Mouse (Mus musculus): ENCODE results near the gene Tmem132d. TPM values are rescaled to one million over a fixed set of nuclear protein-coding genes. Genes with fewer than 3 reads are reported as not detected.
"Not testable (repeated sequence)": the region's sequence is repeated elsewhere in the genome, so short reads cannot be mapped to it uniquely, and the experiment has no call there.

Gene Tmem132d
- polyA plus RNA-seq, 1 experiment = not detected

- no peak overlapping the region for H3K27ac ChIP-seq (ENCODE audit: insufficient read depth, low read length)
- no peak overlapping the region for H3K4me3 ChIP-seq (ENCODE audit: insufficient read depth, low read length)
- no peak for TF ChIP-seq CTCF (IDR thresholded peaks at IDR 0.05; ENCODE audit: borderline replicate concordance, insufficient read depth, low read length)
- no peak for TF ChIP-seq POLR2A (IDR thresholded peaks at IDR 0.05; ENCODE audit: low read depth, low read length)
- no peaks in the 10 kb centered on the region for H3K4me1 ChIP-seq (ENCODE audit: control insufficient read depth, insufficient read depth, low read length)
Measured at GRCm38 (mm10) chr5:127965700-127966099, 467.2 kb downstream of the Tmem132d start.

- H3K4me1 ChIP-seq (ENCODE audit: control insufficient read depth, insufficient read depth, low read length) = no peaks in the 10 kb centered on the region
- H3K27ac ChIP-seq (ENCODE audit: insufficient read depth, low read length) = no peak overlapping the region
- TF ChIP-seq CTCF (IDR thresholded peaks at IDR 0.05; ENCODE audit: borderline replicate concordance, insufficient read depth, low read length) = no peak
- TF ChIP-seq POLR2A (IDR thresholded peaks at IDR 0.05; ENCODE audit: low read depth, low read length) = no peak
- no peak overlapping the region for H3K4me3 ChIP-seq (ENCODE audit: insufficient read depth, low read length)
Measured at GRCm38 (mm10) chr5:127962656-127963055, 470.2 kb downstream of the Tmem132d start.

GRCm38 (mm10) chr5:127956511-127957097 lies 476.3 kb downstream of the Tmem132d start:
- Histone ChIP-seq H3K4me1 (ENCODE audit: control insufficient read depth, insufficient read depth, low read length) (no peaks in the 10 kb centered on the region), H3K27ac (ENCODE audit: insufficient read depth, low read length) (no peak overlapping the region), H3K4me3 (ENCODE audit: insufficient read depth, low read length) (no peak overlapping the region)
- no peak for TF ChIP-seq POLR2A (IDR thresholded peaks at IDR 0.05; ENCODE audit: low read depth, low read length)
- no peak for TF ChIP-seq CTCF (IDR thresholded peaks at IDR 0.05; ENCODE audit: borderline replicate concordance, insufficient read depth, low read length)

- no peak overlapping the region for H3K4me3 ChIP-seq (ENCODE audit: insufficient read depth, low read length)
- no peaks in the 10 kb centered on the region for H3K4me1 ChIP-seq (ENCODE audit: control insufficient read depth, insufficient read depth, low read length)
- TF ChIP-seq CTCF (IDR thresholded peaks at IDR 0.05; ENCODE audit: borderline replicate concordance, insufficient read depth, low read length) (no peak), POLR2A (IDR thresholded peaks at IDR 0.05; ENCODE audit: low read depth, low read length) (no peak)
- no peak overlapping the region for H3K27ac ChIP-seq (ENCODE audit: insufficient read depth, low read length)
Measured at GRCm38 (mm10) chr5:127954231-127954790, 478.6 kb downstream of the Tmem132d start.

GRCm38 (mm10) chr5:127952800-127953199 lies 480.1 kb downstream of the Tmem132d start:
- Histone ChIP-seq H3K27ac (ENCODE audit: insufficient read depth, low read length) (no peak overlapping the region), H3K4me3 (ENCODE audit: insufficient read depth, low read length) (no peak overlapping the region), H3K4me1 (ENCODE audit: control insufficient read depth, insufficient read depth, low read length) (no peaks in the 10 kb centered on the region)
- TF ChIP-seq CTCF (IDR thresholded peaks at IDR 0.05; ENCODE audit: borderline replicate concordance, insufficient read depth, low read length) = no peak
- no peak for TF ChIP-seq POLR2A (IDR thresholded peaks at IDR 0.05; ENCODE audit: low read depth, low read length)

GRCm38 (mm10) chr5:127950574-127950973 lies 482.3 kb downstream of the Tmem132d start:
- Histone ChIP-seq H3K27ac (ENCODE audit: insufficient read depth, low read length) (no peak overlapping the region), H3K4me1 (ENCODE audit: control insufficient read depth, insufficient read depth, low read length) (no peaks in the 10 kb centered on the region), H3K4me3 (ENCODE audit: insufficient read depth, low read length) (no peak overlapping the region)
- TF ChIP-seq CTCF (IDR thresholded peaks at IDR 0.05; ENCODE audit: borderline replicate concordance, insufficient read depth, low read length) (no peak), POLR2A (IDR thresholded peaks at IDR 0.05; ENCODE audit: low read depth, low read length) (no peak)

- TF ChIP-seq CTCF (IDR thresholded peaks at IDR 0.05; ENCODE audit: borderline replicate concordance, insufficient read depth, low read length) = peak; percentile 3; the same call in 1 of the 2 replicates
- no peak for TF ChIP-seq POLR2A (IDR thresholded peaks at IDR 0.05; ENCODE audit: low read depth, low read length)
- no peak overlapping the region for H3K27ac ChIP-seq (ENCODE audit: insufficient read depth, low read length)
- no peaks in the 10 kb centered on the region for H3K4me1 ChIP-seq (ENCODE audit: control insufficient read depth, insufficient read depth, low read length)
Measured at GRCm38 (mm10) chr5:127947275-127947674, 485.6 kb downstream of the Tmem132d start.

GRCm38 (mm10) chr5:127942171-127942570 lies 490.7 kb downstream of the Tmem132d start:
- H3K4me3 ChIP-seq (ENCODE audit: insufficient read depth, low read length); H3K4me1 ChIP-seq (ENCODE audit: control insufficient read depth, insufficient read depth, low read length); H3K27ac ChIP-seq (ENCODE audit: insufficient read depth, low read length): not testable (repeated sequence)

More at GRCm38 (mm10) chr5:127947275-127947674, 485.6 kb downstream of the Tmem132d start:
- no peak overlapping the region for H3K4me3 ChIP-seq (ENCODE audit: insufficient read depth, low read length)

- no peak overlapping the region for H3K4me3 ChIP-seq (ENCODE audit: insufficient read depth, low read length)
- H3K4me1 ChIP-seq (ENCODE audit: control insufficient read depth, insufficient read depth, low read length) = no peaks in the 10 kb centered on the region
- TF ChIP-seq CTCF (IDR thresholded peaks at IDR 0.05; ENCODE audit: borderline replicate concordance, insufficient read depth, low read length) (no peak), POLR2A (IDR thresholded peaks at IDR 0.05; ENCODE audit: low read depth, low read length) (no peak)
- H3K27ac ChIP-seq (ENCODE audit: insufficient read depth, low read length) = no peak overlapping the region
Measured at GRCm38 (mm10) chr5:127937914-127938313, 495.0 kb downstream of the Tmem132d start.

GRCm38 (mm10) chr5:127929687-127930086 lies 503.2 kb downstream of the Tmem132d start:
- Histone ChIP-seq H3K27ac (ENCODE audit: insufficient read depth, low read length) (no peak overlapping the region), H3K4me1 (ENCODE audit: control insufficient read depth, insufficient read depth, low read length) (no peaks in the 10 kb centered on the region), H3K4me3 (ENCODE audit: insufficient read depth, low read length) (no peak overlapping the region)
- TF ChIP-seq CTCF (IDR thresholded peaks at IDR 0.05; ENCODE audit: borderline replicate concordance, insufficient read depth, low read length) = no peak
- TF ChIP-seq POLR2A (IDR thresholded peaks at IDR 0.05; ENCODE audit: low read depth, low read length) = no peak

Data from embryonic fibroblast, embryonic 13.5 days (primary cell).